Mouse (Mus musculus) erythroblast, embryonic 14.5 days (primary cell): ENCODE data around the gene Samd5.

Experiments used
- GATA1 ChIP-seq: IDR thresholded peaks from 2 replicates; pipeline ENCODE4 v1.6.1; 2012; ENCODE audit warnings: low read length, inconsistent platforms, mixed read lengths
- TAL1 ChIP-seq: IDR thresholded peaks from 3 replicates; pipeline ENCODE4 v1.6.1; 2012; ENCODE audit warnings: low read length, inconsistent platforms, mixed read lengths

GRCm38 (mm10) chr10:9650050-9650825 is 24.8 kb downstream of the Samd5 start:
- TF ChIP-seq GATA1 (no peak), TAL1 (no peak)
